Mouse (Mus musculus): ENCODE measurements around the gene Tspan31. TPM values are rescaled to one million over a fixed set of nuclear protein-coding genes. Genes with fewer than 3 reads are reported as not detected.

The Tspan31 gene
- total RNA-seq (2022), result 10 to 100 TPM; 62.9 to 68.4 (median 66.1) TPM

GRCm38 (mm10) chr10:127070190-127071121 lies at the start of gene Tspan31:
TSS of gene Tspan31 (minus strand) at chr10:127070264.
- peak; percentile 93 to 95 for DNase-seq (ENCODE audit: low spot score in 2 of 2)

DNA sequence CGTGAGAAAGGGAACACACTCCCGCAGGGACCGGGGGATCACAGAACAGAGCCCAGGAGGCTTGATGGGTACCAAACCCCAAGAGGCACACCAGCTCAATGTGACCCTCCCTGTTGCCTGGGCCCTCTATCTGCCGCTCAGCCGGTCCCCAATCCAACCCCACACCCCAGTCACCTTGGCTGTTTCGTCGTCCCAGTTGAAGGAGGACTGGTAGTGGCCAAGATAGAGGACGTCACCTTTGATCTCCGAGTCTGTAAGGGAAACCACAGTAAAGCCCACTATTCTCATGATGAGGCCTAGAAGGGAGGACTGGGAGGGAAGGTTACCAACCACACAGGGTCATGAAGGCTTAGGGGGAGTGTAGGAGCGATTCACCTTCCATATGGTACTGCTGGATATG lies 49.2 kb upstream of the Tspan31 start:
- DNase-seq (ENCODE audit: low spot score in 2 of 2), result no peak

DNA sequence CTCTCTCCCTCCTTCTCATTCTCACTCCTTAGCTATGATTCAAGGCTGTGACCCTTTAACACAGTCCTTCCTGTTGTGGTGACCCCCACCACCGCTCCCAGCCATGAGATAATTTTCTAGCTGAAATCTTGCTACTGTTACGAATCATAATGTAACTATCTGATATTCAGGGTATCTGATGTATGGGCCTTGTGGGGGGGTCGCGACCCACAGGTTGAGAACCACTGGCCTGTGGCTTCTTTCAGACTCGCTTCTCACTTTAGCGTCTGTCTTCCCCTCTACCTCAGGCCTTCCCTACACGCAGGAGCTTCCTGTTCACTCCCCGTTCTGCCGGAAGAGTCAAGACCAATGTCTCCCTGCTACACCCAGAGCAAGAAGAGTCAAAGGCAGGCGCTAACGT lies 48.4 kb upstream of the Tspan31 start:
- DNase-seq (ENCODE audit: low spot score in 2 of 2), result no peak

DNA sequence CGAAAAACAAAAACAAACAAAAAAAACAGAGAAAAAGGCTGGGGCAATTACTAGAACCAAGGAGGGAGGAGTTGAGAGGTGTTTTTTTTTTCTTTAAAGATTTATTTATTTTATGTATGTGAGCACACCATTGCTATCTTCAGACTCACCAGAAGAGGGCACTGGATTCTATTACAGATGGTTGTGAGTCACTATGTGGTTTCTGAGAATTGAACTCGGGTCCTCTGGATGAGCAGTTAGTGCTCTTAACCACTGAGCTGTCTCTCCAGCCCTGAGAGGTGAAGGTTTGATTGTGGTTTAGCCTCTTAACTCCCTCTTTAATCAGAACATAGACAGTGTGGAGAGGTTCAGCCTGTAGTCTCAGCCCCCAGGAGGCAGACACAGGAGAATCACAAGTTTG lies 45.0 kb upstream of the Tspan31 start:
- no peak for DNase-seq (ENCODE audit: low spot score in 2 of 2)

GRCm38 (mm10) chr10:127114408-127114807 lies 44.3 kb upstream of the Tspan31 start:
- DNase-seq (ENCODE audit: low spot score in 2 of 2), result no peak

DNA sequence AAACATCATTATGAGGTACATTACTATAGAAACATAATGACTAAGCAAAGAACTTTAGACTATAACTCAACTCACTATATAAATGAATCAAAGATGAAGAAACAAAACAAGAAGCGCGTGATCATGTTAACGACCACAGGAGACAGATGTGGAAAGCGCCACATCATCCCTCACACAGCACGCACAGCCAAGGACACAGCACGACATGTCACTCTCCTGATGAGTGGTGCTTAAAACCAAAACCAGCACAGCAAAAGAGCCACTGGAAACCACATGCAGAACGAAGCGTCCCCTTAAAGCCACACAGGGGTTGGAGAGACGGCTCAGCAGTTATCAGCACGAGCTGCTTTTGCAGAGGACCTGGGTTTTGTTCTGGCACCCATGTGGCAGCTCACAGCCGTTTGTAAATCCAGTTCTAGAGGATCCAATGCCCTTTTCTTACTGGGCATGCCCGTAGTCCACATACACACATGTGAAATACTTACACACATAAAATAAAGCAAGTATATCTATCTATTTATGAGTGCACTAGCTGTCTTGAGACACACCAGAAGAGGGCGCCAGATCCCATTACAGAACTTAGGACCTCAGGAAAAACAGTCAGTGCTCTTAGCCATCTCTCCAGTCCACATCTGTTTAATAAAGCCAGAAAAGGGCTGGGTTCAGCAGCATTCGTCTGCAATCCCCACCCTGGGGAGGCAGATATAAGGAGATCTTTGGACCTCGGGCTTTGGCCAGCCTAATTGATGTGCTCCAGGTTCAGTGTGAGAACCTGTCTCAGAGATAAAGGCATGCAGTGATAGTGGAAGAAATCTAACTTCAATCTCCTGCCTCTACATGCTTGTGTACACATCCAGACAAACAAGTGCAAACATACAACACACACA lies 41.2 kb upstream of the Tspan31 start:
- no peak for DNase-seq (ENCODE audit: low spot score in 2 of 2)

GRCm38 (mm10) chr10:127108262-127108583 lies 38.2 kb upstream of the Tspan31 start:
- DNase-seq (ENCODE audit: low spot score in 2 of 2), result no peak

GRCm38 (mm10) chr10:127107563-127108261 lies 37.6 kb upstream of the Tspan31 start:
- no peak for DNase-seq (ENCODE audit: low spot score in 2 of 2)

DNA sequence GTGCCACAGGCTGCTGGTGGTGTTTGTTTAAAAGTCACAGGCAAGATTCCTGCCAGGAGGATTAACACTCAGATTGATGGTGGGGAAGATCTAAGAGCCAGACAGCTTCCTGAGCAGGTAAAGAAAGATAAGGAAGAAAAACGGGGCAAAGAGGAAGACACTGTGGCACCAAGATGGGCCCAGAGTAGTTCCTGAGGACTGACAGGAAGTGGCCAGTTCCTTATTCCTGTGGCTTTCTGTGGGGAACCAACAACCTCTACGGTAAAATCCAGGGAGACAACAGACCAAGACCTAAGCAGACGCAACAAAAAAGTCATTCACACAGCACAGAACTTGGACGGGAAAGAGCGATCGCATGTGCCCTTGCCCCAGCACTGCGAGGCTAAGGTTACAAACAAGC lies 33.6 kb upstream of the Tspan31 start:
- no peak for DNase-seq (ENCODE audit: low spot score in 2 of 2)

DNA sequence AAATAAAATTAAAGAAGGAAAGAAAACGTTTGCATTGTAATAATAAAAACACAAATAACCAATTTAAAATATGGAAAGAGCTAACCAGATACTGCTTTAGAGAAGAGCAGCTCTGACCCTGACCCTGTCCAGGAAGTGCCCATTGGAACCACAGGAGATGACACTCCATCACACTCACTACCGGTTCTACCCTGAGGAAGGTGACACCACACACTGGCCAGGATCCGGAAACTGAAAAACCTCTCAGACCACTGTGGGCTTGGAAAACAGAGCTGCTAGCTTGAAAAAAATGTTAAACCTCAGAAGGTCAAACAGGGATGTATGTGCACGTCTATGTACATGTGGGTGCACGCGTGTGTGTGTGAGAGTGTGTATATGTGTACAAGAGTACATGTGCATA lies 31.1 kb upstream of the Tspan31 start:
- DNase-seq (ENCODE audit: low spot score in 2 of 2), result no peak

- no peak for DNase-seq (ENCODE audit: low spot score in 2 of 2)
Observed at GRCm38 (mm10) chr10:127100414-127100813, 30.4 kb upstream of the Tspan31 start.

DNA sequence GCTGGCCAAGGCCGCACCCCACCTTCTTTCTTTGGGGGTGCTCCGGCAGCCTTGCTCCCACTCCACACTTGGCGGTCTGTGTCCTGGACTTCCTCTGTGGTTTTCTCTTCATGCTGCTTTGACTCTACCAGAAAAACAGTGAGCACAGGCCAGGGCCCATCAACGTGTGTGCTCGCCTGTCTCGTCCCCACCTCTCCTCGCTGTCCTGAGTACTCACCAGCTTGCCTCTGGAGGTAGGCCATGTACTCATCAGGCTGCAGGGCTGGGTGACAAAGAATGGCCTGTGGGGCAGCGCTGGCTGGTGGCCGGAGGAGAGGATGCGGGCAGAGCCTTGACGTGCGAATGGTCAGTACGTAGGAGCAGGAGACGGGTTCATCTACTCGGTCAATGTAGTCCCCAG lies 29.8 kb upstream of the Tspan31 start:
- no peak for DNase-seq (ENCODE audit: low spot score in 2 of 2)

DNA sequence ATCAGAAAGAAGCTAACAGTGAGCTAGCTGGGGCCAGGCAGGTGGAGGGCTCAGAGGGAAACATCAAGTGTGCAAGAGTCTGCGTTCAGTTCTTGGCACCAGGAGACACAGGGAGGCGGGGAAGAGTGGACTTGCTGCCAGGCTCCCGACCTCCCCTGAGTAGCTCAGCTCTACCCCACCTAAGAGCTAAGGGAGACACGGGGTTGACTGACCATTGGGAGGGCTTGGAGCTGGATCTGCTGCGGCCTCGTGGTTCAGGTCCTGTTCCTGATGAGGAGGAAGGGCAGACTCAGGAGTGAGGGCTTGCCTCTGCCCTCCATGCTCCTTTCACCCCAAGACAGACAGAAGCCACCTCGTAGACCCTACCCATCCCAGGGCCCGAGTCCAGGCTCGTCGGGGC lies 29.1 kb upstream of the Tspan31 start:
- DNase-seq (ENCODE audit: low spot score in 2 of 2), result no peak

- DNase-seq (ENCODE audit: low spot score in 2 of 2), result no peak
Observed at GRCm38 (mm10) chr10:127098514-127098913, 28.4 kb upstream of the Tspan31 start.

- DNase-seq (ENCODE audit: low spot score in 2 of 2), result no peak
Observed at GRCm38 (mm10) chr10:127094382-127094802, 24.3 kb upstream of the Tspan31 start.

GRCm38 (mm10) chr10:127092742-127093141 lies 22.7 kb upstream of the Tspan31 start:
- no peak for DNase-seq (ENCODE audit: low spot score in 2 of 2)

GRCm38 (mm10) chr10:127091507-127092396 lies 21.7 kb upstream of the Tspan31 start:
- DNase-seq (ENCODE audit: low spot score in 2 of 2), result no peak

DNA sequence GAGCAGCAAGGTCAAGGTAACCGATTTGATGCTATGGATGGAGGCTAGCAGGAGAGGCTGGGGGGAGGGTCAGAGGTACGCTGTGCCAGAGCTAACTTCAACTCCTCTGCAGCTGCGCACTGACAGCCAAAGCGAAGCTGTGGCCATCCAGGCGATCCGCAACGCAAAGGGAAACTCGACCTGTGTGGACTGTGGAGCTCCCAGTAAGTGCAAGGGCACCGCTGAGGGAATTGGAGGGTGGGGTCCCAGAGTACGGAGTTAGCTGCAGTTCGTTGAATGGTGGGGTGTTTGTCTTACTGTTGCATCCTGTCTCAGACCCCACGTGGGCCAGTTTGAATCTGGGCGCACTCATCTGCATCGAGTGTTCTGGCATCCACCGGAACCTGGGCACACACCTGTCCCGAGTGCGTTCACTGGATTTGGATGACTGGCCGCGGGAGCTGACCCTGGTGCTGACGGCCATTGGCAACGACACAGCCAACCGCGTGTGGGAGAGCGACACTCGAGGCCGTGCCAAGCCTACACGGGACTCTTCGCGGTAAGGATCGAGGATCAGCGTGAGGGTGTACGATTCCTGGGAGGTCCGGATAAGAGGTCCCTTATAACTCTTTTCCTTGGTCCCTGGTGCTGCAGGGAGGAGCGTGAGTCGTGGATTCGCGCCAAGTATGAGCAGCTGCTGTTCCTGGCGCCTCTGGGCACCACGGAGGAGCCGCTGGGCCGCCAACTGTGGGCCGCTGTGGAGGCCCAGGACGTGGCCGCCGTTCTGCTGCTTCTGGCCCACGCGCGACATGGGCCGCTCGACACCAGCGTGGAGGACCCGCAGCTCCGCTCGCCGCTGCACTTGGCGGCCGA lies 20.7 kb upstream of the Tspan31 start:
- DNase-seq (ENCODE audit: low spot score in 2 of 2), result no peak

DNA sequence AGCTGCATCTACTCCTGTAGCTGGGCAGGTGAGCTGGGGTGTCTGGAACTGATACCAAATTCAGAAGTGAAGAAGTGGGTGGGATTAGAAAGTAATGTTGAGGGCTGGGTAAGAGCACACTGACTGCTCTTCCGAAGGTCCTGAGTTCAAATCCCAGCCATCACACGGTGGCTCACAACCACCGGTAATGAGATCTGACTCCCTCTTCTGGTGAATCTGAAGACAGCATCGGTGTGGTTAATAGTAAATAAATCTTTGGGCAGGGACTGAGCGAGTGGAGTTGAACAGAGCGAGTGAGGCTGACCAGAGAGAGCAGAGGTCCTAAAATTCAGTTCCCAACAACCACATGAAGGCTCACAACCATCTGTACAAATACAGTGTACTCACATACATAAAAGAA lies 15.6 kb upstream of the Tspan31 start:
- DNase-seq (ENCODE audit: low spot score in 2 of 2), result no peak

DNA sequence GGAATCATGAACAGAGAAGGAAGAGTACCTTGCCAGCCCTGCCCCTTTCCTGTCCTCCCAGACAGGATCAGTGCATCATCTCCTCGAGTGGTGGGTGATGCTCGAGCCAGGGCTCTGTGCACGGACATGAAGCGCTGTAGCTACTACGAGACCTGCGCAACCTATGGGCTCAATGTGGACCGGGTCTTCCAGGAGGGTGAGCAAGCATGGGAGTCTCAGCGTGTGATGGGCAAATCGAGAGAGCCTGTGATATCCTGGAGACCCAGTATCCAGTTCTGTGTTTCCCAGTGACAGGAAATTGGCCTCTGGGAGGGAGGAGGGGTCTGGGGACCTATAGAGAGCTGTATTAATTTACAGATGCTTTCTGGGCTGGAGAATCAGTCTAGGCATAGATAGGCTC lies 15.0 kb upstream of the Tspan31 start:
- DNase-seq (ENCODE audit: low spot score in 2 of 2), result no peak
